Mouse (Mus musculus) embryonic facial prominence, embryonic 15.5 days (tissue): ENCODE measurements around the gene Tmem161a. TPM values are rescaled to one million over a fixed set of nuclear protein-coding genes. Genes with fewer than 3 reads are reported as not detected.

ENCODE experiments used
- ATAC-seq: fragments of 200-750 bp; cut with Nextera tagmentation; 2 replicates; pipeline ENCODE4 v1.8.0; 2017; ENCODE audit warnings: low read depth, moderate TSS enrichment; ENCODE audit not compliant: insufficient number of reproducible peaks, low FRiP score, low TSS enrichment
- H3K27ac ChIP-seq: fragments of 300-500 bp; sonication (generic); replicated peaks from 2 replicates; pipeline ENCODE4 v1.5.1; 2015; ENCODE audit warnings: mild to moderate bottlenecking, inconsistent platforms
- H3K27me3 ChIP-seq: fragments of 300-500 bp; sonication (generic); 2 replicates; pipeline ENCODE4 v1.6.1; 2015; ENCODE audit warnings: inconsistent platforms
- H3K36me3 ChIP-seq: fragments of 300-500 bp; sonication (generic); 2 replicates; pipeline ENCODE4 v1.6.1; 2015; ENCODE audit warnings: mild to moderate bottlenecking, inconsistent platforms
- H3K4me1 ChIP-seq: fragments of 300-500 bp; sonication (generic); 2 replicates; pipeline ENCODE4 v1.6.1; 2015; ENCODE audit warnings: inconsistent platforms
- H3K4me2 ChIP-seq: fragments of 300-500 bp; sonication (generic); replicated peaks from 2 replicates; pipeline ENCODE4 v1.6.1; 2015; ENCODE audit warnings: mild to moderate bottlenecking, inconsistent platforms
- H3K4me3 ChIP-seq: fragments of 300-500 bp; sonication (generic); replicated peaks from 2 replicates; pipeline ENCODE4 v1.5.1; 2015; ENCODE audit warnings: mild to moderate bottlenecking, inconsistent platforms
- H3K9ac ChIP-seq: fragments of 300-500 bp; sonication (generic); 2 replicates; pipeline ENCODE4 v1.6.1; 2015; ENCODE audit warnings: inconsistent platforms
- H3K9me3 ChIP-seq: fragments of 300-500 bp; sonication (generic); replicated peaks from 2 replicates; pipeline ENCODE4 v1.6.1; 2016; ENCODE audit warnings: inconsistent platforms
- WGBS: fragments of 180-500 bp; shearing (Covaris S2); methylation state at CpG from one replicate; pipeline ENCODE4 v1.1.7; 2015; 5-methylcytosine and 5-hydroxymethylcytosine counted together
- polyA plus RNA-seq: library from polyadenylated mRNA; unstranded; fragments of >200 nt; fragmentation: Nextera tagmentation; extraction: Ambion mirVana; gene quantifications from 2 replicates; pipeline ENCODE4 v1.2.1, GENCODE M21; 2015

Tmem161a gene
- 76.4 and 77.3 TPM in 2 replicates for polyA plus RNA-seq

DNA sequence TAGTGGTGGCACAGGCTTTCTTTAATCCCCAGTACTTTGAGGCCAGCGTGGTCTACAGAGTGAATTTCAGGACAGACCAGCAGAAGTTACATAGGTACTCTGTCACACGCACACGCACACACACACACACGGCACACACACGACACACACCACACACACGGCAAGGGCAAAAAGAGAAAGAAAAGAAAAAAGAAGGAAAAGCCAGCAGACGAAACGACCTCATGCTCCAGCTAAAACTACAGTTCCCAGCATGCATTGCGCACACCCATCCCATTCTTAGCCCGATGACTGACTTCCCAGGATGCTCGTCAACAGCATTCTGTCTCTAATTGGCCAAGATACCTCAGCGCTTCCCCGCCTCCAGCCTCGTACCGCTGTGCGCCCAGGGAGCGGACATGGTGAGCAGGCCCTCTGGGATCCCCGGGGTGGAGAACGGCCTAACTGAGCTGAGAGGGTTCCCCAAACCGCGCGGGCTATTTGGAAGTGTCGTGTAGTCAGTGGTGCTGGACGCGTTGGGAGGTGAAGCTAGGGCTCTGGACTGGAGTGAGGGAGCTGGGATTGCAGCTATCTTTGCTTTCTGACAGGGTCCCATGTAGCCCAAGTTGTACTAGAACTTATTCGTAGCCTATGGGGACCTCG is at the start of gene Tmem161a:
Gene Tmem161a (plus strand): TSS at position 314 of the 639 bp plus-strand sequence.
- Histone ChIP-seq H3K9ac (peak within 1 kb of the TSS; percentile 57), H3K27ac (peak within 1 kb of the TSS; percentile 39; the same call in 1 of the 2 replicates), H3K36me3 (peaks cover 10% of the 10 kb centered on the region; the same call in 1 of the 2 replicates), H3K4me1 (peaks cover 20% of the 10 kb centered on the region), H3K4me3 (peak within 1 kb of the TSS; percentile 56), H3K27me3 (no peaks in the 10 kb centered on the region), H3K4me2 (peak within 1 kb of the TSS; percentile 55), H3K9me3 (no peaks in the 10 kb centered on the region)
- WGBS: 2% methylated on average over 27 of the region's 27 CpGs
- ATAC-seq: peak; percentile 94

DNA sequence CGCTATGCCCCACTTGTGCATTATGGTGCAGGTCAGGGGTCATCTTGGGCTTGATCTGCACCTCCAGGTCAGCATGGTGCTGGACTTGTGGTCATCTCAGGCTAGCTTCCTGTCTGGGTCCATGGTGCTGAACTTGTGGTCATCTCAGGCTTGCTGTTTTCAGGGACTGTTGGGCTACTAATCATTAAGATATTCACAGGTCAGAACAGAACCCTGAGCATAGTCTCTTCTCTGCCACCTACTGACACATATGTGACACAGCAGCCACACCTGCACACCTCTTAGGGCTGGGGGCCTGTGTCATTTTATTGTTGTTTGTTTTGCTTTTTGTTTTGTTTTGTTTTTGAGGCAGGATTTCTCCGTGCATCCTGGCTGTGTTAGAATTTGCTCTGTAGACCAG is 49.3 kb upstream of the Tmem161a start:
- ATAC-seq: no peak
- H3K9me3 ChIP-seq: no peaks in the 10 kb centered on the region
- H3K9ac ChIP-seq: no peak overlapping the region
- no peak overlapping the region for H3K27ac ChIP-seq
- H3K36me3 ChIP-seq: no peaks in the 10 kb centered on the region
- no peak overlapping the region for H3K4me2 ChIP-seq
- H3K4me3 ChIP-seq: no peak overlapping the region
- H3K4me1 ChIP-seq: peaks cover 5% of the 10 kb centered on the region; the same call in 1 of the 2 replicates
- 60% methylated on average over 2 of the region's 2 CpGs for WGBS
- peaks cover 37% of the 10 kb centered on the region for H3K27me3 ChIP-seq

DNA sequence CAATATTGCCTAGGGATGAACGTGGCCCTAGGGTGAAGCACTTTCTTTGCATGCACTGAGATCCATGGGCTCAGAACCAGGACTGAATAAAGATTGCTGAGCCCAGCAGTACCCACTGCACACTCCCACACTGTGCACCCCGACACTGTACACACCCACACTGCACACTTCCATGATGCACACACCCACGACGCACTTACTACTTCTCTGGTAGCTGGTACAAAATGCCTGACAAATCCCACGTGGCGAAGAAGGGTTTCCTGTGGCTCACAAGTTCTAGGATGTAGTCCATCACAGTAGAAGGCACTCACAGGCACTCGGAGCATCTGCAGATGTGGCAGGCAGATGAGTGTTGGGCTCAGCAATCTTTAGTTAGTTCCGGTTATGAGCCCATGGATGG is 47.2 kb upstream of the Tmem161a start:
- 60% methylated on average over 8 of the region's 8 CpGs for WGBS
- Histone ChIP-seq H3K9me3 (no peaks in the 10 kb centered on the region), H3K36me3 (no peaks in the 10 kb centered on the region), H3K4me1 (peaks cover 5% of the 10 kb centered on the region; the same call in 1 of the 2 replicates), H3K4me2 (no peak overlapping the region), H3K27me3 (peaks cover 15% of the 10 kb centered on the region), H3K9ac (no peak overlapping the region), H3K4me3 (no peak overlapping the region), H3K27ac (no peak overlapping the region)
- ATAC-seq: no peak

DNA sequence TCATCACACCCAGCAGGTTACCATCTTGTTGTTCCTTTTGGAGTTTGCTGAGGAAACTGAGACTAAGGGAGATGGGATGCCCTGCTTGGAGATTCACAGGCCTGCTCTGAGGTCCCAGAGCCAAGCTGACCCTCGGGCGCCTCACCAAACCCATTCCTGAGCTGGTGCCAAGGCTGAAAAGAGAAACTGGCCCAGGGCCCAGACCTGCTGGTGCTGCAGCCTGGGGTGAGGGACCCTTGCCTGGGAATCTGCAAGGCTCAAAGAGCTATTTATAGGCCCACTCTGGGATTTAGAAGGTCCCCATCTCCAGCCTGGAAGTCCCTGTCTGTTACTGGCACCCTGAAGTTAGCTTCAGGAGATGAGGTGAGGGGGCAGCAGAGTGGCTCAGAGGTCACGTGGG is 43.7 kb upstream of the Tmem161a start:
- H3K4me1 ChIP-seq: peaks cover 10% of the 10 kb centered on the region
- ATAC-seq: no peak
- no peak overlapping the region for H3K4me2 ChIP-seq
- no peak overlapping the region for H3K27ac ChIP-seq
- no peak overlapping the region for H3K4me3 ChIP-seq
- H3K9ac ChIP-seq: no peak overlapping the region
- 73% methylated on average over 3 of the region's 3 CpGs for WGBS
- H3K36me3 ChIP-seq: 0 out of 2 replicates have a peak, but pooled peaks cover 12% of the 10 kb centered on the region
- no peaks in the 10 kb centered on the region for H3K9me3 ChIP-seq
- no peaks in the 10 kb centered on the region for H3K27me3 ChIP-seq

DNA sequence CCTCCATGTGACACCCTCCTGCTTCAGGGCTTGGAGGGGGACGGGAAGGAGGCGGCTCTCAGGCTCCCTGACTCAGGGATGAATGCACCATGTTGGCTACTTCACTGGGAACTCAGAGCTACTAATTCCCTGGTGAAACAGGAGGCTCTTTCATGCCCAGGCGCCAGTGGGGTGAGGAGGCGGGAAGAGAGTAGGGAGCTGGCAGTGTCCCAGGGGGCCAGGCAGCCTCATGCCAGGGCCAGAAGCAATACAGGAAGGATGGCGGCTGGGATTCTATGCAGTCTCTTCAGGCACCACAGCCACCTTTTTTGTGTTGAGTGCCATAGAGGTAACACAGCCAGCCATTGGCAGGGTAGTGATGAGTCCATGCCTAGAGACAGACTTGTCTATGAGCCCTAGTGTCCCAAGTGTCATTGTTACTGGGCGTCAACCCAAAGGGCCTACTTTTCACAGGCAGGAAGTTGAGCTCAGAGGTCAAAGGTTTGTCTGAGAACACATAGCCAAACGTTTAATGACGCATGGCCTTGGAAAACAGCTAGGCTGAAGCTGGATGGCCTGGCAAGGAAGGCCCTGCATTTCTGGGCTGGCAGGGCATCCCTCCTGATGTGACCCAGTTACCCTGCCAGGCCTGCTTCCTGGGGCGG is 42.7 kb upstream of the Tmem161a start:
- Histone ChIP-seq H3K9ac (no peak overlapping the region), H3K4me1 (peaks cover 10% of the 10 kb centered on the region), H3K4me2 (no peak overlapping the region), H3K9me3 (no peaks in the 10 kb centered on the region), H3K4me3 (no peak overlapping the region), H3K27me3 (no peaks in the 10 kb centered on the region), H3K27ac (no peak overlapping the region), H3K36me3 (peaks cover 21% of the 10 kb centered on the region)
- WGBS: 50% methylated on average over 9 of the region's 9 CpGs
- ATAC-seq: 0 out of 2 replicates have a peak, but pooled peaks have one; percentile 27

DNA sequence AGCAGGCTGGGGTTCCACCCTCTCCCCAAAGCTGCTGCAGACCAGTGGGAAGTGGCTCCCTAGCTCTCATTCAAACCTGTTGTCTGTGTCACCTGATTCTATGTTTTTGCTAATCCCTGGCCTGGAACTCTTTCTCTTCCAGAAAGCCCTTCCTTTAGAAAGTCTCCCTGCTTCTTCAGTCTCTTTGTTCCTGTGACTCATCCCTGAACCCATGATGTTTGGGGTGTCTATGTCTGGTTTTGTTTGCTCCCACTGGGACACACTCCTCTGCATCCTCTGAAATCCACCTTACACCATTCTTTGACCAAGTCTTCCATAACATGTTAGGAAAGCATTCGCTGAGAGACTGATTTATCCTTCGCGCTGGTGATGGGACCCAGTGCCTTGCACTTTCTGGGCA is 42.1 kb upstream of the Tmem161a start:
- Histone ChIP-seq H3K9ac (no peak overlapping the region), H3K4me2 (no peak overlapping the region), H3K4me3 (no peak overlapping the region), H3K9me3 (no peaks in the 10 kb centered on the region), H3K36me3 (peaks cover 27% of the 10 kb centered on the region), H3K4me1 (peaks cover 10% of the 10 kb centered on the region), H3K27me3 (no peaks in the 10 kb centered on the region), H3K27ac (no peak overlapping the region)
- WGBS: 82% methylated on average over 3 of the region's 3 CpGs
- ATAC-seq: no peak

DNA sequence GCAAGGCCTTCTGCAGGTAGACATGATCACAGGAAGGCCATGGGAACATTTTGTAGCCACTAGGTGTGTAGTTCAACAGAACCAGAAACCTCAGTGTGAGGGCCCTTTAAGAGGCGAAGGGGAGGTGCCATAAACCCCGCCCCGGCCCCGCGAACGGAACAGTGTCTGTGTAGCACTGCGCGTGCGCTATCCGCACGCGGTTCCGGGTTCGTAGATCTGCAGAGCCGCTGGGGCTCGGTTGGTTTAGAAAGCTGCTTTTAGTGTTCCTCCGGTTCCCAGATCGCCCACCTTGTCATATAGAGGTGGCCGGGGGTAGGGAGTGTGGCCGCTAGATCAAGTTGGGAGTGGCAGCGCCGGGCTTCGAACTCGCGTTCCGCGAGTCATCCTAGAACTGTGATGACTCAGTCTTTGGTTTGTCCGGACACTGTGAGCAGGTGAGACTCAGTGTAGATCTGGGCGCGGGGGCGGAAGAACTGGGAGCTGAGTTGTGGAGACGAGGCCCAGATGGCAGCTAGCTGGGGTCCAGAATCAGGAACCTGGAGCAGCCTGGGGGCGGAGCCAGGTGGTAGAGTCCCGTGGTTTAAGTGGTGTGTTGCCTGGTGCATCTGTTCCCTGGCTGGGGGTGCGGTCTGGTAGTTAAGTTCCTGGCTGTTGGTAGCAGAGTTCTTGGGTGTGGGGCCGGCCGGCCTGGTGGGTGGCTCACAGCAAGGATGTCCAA is 40.8 kb upstream of the Tmem161a start, which contains the start of gene Nr2c2ap:
Gene Nr2c2ap (plus strand): TSS at position 168 of the 718 bp plus-strand sequence.
- Histone ChIP-seq H3K9me3 (no peaks in the 10 kb centered on the region), H3K27me3 (no peaks in the 10 kb centered on the region), H3K36me3 (peaks cover 39% of the 10 kb centered on the region), H3K27ac (0 out of 2 replicates have a peak within 1 kb of the TSS, but pooled peaks have one; percentile 36), H3K9ac (peak within 1 kb of the TSS; percentile 54), H3K4me1 (peaks cover 10% of the 10 kb centered on the region), H3K4me3 (peak within 1 kb of the TSS; percentile 71), H3K4me2 (peak within 1 kb of the TSS; percentile 84)
- peak; percentile 84 for ATAC-seq
- WGBS: 1% methylated on average over 37 of the region's 37 CpGs

DNA sequence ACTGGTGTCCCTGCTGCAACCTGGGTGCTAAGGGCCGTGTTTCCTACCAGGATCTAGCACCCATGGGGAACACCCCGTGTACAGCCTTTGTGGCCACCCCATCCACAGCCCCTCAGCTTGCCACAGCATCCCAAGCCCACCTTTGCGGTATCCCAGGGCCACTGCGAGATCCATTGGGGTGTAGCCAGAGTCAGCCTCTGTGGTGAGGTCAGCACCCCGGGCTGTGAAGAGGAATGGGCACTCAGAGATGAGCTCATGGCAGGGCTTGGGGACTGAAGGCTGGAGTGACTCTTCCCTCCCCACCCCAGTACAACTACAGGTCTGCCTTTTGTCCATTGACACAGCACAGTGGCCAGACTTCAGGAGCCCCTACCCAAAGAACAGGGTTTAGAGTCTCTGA is 38.1 kb upstream of the Tmem161a start:
- Histone ChIP-seq H3K9me3 (no peaks in the 10 kb centered on the region), H3K4me1 (peaks cover 19% of the 10 kb centered on the region), H3K9ac (no peak overlapping the region), H3K27ac (no peak overlapping the region), H3K4me2 (no peak overlapping the region), H3K4me3 (no peak overlapping the region), H3K27me3 (no peaks in the 10 kb centered on the region), H3K36me3 (peaks cover 42% of the 10 kb centered on the region)
- no peak for ATAC-seq
- 96% methylated on average over 5 of the region's 5 CpGs for WGBS

DNA sequence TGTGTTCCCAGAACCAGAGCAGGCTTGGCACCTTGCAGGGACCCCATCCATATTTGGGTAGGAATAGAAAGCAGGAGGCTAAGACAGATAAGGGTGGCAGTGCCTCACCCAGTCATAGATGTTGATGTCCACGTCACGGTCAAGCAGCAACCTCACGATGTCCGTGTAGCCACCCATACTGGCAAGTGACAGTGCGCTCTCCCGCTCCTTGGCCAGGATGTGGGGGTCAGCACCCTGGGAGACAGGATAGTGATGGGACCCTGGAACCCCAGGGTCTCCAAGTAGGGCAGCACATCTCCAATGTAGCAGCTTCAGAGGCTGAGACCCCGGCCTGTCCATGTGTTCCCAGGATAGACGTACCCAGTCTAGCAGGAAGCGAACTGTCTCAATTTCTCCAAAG is 37.2 kb upstream of the Tmem161a start:
- H3K27ac ChIP-seq: no peak overlapping the region
- ATAC-seq: no peak
- no peak overlapping the region for H3K4me3 ChIP-seq
- H3K27me3 ChIP-seq: no peaks in the 10 kb centered on the region
- peaks cover 42% of the 10 kb centered on the region for H3K36me3 ChIP-seq
- H3K9me3 ChIP-seq: no peaks in the 10 kb centered on the region
- H3K4me2 ChIP-seq: no peak overlapping the region
- WGBS: 89% methylated on average over 9 of the region's 9 CpGs
- H3K4me1 ChIP-seq: peaks cover 19% of the 10 kb centered on the region
- no peak overlapping the region for H3K9ac ChIP-seq

DNA sequence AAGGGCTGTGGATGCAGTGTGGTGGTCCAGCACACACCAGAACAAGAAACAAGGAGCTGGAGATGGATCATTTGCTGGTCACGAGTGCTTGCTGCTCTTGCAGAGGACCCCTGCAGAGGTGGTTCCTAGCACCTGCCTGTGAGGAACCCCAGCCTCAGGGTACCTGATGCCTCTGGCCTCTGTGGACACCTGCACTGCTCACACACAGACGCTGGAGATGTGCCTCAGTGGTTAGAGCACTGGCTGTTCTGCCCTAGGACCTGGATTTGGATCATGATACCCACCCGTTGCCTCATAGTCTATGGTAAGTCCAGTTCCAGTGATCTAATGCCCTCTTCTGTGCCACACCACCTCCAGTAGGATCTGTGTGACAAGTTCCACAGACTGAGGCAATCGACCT is 35.6 kb upstream of the Tmem161a start:
- ATAC-seq: no peak
- H3K27me3 ChIP-seq: no peaks in the 10 kb centered on the region
- WGBS: 87% methylated on average over 4 of the region's 4 CpGs
- H3K4me3 ChIP-seq: no peak overlapping the region
- peaks cover 42% of the 10 kb centered on the region for H3K36me3 ChIP-seq
- no peak overlapping the region for H3K27ac ChIP-seq
- peaks cover 25% of the 10 kb centered on the region for H3K4me1 ChIP-seq
- no peaks in the 10 kb centered on the region for H3K9me3 ChIP-seq
- no peak overlapping the region for H3K4me2 ChIP-seq
- H3K9ac ChIP-seq: no peak overlapping the region

DNA sequence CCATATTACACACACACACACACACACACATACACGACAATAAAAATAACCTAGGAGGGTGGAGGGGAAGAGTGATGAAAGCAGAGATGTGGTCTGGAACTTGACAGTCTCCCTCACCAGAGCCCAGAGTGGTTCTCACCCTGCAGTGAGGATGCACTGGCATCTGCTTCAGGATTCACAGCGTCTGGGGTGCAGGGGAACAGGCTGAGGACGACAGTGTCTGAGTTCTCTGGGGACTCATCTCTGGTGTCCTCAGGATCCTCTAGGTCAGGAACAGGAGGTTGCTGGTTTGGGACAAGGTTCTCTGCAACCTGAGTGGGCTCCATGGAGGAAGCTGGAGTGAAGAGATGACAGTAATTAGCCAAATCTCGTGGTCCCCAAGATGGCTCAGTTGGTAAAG is 34.3 kb upstream of the Tmem161a start:
- 0 out of 2 replicates have a peak overlapping the region, but pooled peaks have one; percentile 37 for H3K9ac ChIP-seq
- H3K4me2 ChIP-seq: peak overlapping the region; percentile 78
- H3K36me3 ChIP-seq: peaks cover 47% of the 10 kb centered on the region
- H3K4me1 ChIP-seq: peaks cover 21% of the 10 kb centered on the region
- no peak overlapping the region for H3K27ac ChIP-seq
- no peaks in the 10 kb centered on the region for H3K9me3 ChIP-seq
- H3K4me3 ChIP-seq: peak overlapping the region; percentile 92
- H3K27me3 ChIP-seq: no peaks in the 10 kb centered on the region
- WGBS: 74% methylated on average over 4 of the region's 4 CpGs
- ATAC-seq: no peak
